11 mouse cellular contexts compared by ENCODE assay signal in genomic region chr4:105291503-105291902, GRCm38 (mm10).
DNase-seq lines count a peak whose midpoint lies in the region; ATAC-seq and TF ChIP-seq lines count a peak whose summit lies in the region.
"Had no signal": no experiment of that assay in that cellular context is flagged by ENCODE, and none has a peak within 500 bp of the region (broad histone marks: within the 10 kb centered on the region; RNA-seq: fewer than 3 reads in every experiment).

No protein-coding gene starts in this region.

- H3K27ac ChIP-seq in kidney, adult 2 months (ENCODE audit: insufficient read depth, low read depth, low read length), result peak overlapping the region; percentile 0; the same call in 1 of the 2 replicates
- peak overlapping the region; percentile 25; the same call in 1 of the 2 replicates for H3K27ac ChIP-seq in midbrain, embryonic 12.5 days (replicated peaks)
- no peak overlapping the region for H3K27ac ChIP-seq in midbrain, postnatal 0 days (ENCODE audit: low read depth, low read length)
- H3K27ac ChIP-seq in embryonic facial prominence, embryonic 10.5 days (replicated peaks), result peak overlapping the region; percentile 70
- H3K27ac ChIP-seq: neural tube, embryonic 13.5 days; stomach, embryonic 15.5 days had no signal

- no peaks in the 10 kb centered on the region for H3K27me3 ChIP-seq in kidney, adult 2 months (replicated peaks; ENCODE audit: control insufficient read depth, insufficient read depth, low read length)
- H3K27me3 ChIP-seq in midbrain, embryonic 12.5 days, result 0 out of 2 replicates have a peak, but pooled peaks cover 6% of the 10 kb centered on the region
- no peaks in the 10 kb centered on the region for H3K27me3 ChIP-seq in midbrain, postnatal 0 days (ENCODE audit: insufficient read depth, low read length)
- 0 out of 2 replicates have a peak, but pooled peaks cover 5% of the 10 kb centered on the region for H3K27me3 ChIP-seq in embryonic facial prominence, embryonic 10.5 days (replicated peaks; ENCODE audit: low read depth, poor library complexity, severe bottlenecking)
- H3K27me3 ChIP-seq: neural tube, embryonic 13.5 days; stomach, embryonic 15.5 days had no signal

- WGBS in kidney, adult 2 months, result 40% methylated on average over 1 of the region's 1 CpGs
- WGBS in midbrain, embryonic 12.5 days, result 0% methylated on average over 1 of the region's 1 CpGs
- WGBS in midbrain, postnatal 0 days, result 11% methylated on average over 1 of the region's 1 CpGs
- WGBS in embryonic facial prominence, embryonic 10.5 days, result 5% methylated on average over 1 of the region's 1 CpGs

- H3K36me3 ChIP-seq in kidney, adult 2 months (ENCODE audit: control insufficient read depth, insufficient read depth, low read length), result no peaks in the 10 kb centered on the region
- H3K36me3 ChIP-seq in midbrain, embryonic 12.5 days, result no peaks in the 10 kb centered on the region
- no peaks in the 10 kb centered on the region for H3K36me3 ChIP-seq in midbrain, postnatal 0 days (ENCODE audit: insufficient read depth, low read length)
- no peaks in the 10 kb centered on the region for H3K36me3 ChIP-seq in embryonic facial prominence, embryonic 10.5 days (replicated peaks)
- H3K36me3 ChIP-seq: neural tube, embryonic 13.5 days; stomach, embryonic 15.5 days had no signal

- H3K4me3 ChIP-seq in kidney, adult 2 months (ENCODE audit: insufficient read depth, low read depth, low read length), result no peak overlapping the region
- H3K4me3 ChIP-seq in midbrain, embryonic 12.5 days, result no peak overlapping the region
- no peak overlapping the region for H3K4me3 ChIP-seq in midbrain, postnatal 0 days (ENCODE audit: low read depth, low read length)
- H3K4me3 ChIP-seq in embryonic facial prominence, embryonic 10.5 days, result no peak overlapping the region
- H3K4me3 ChIP-seq: neural tube, embryonic 13.5 days; stomach, embryonic 15.5 days had no signal

- no peaks in the 10 kb centered on the region for H3K4me1 ChIP-seq in kidney, adult 2 months (ENCODE audit: control insufficient read depth, insufficient read depth, low read length)
- peaks cover 16% of the 10 kb centered on the region for H3K4me1 ChIP-seq in midbrain, embryonic 12.5 days
- no peaks in the 10 kb centered on the region for H3K4me1 ChIP-seq in midbrain, postnatal 0 days (ENCODE audit: insufficient read depth, low read length)
- peaks cover 47% of the 10 kb centered on the region for H3K4me1 ChIP-seq in embryonic facial prominence, embryonic 10.5 days

- no peak overlapping the region for H3K9ac ChIP-seq in midbrain, embryonic 12.5 days (replicated peaks)
- no peak overlapping the region for H3K9ac ChIP-seq in midbrain, postnatal 0 days (replicated peaks; ENCODE audit: low read length, poor library complexity, severe bottlenecking)
- H3K9ac ChIP-seq: neural tube, embryonic 13.5 days; stomach, embryonic 15.5 days had no signal

- no peak overlapping the region for H3K4me2 ChIP-seq in midbrain, embryonic 12.5 days (replicated peaks)
- H3K4me2 ChIP-seq in midbrain, postnatal 0 days (ENCODE audit: low read depth, low read length, poor library complexity, severe bottlenecking), result no peak overlapping the region
- H3K4me2 ChIP-seq: neural tube, embryonic 13.5 days; stomach, embryonic 15.5 days had no signal

- TF ChIP-seq POLR2A in kidney, adult 2 months (IDR thresholded peaks at IDR 0.05; ENCODE audit: low read depth, low read length), result no peak

- no peak for TF ChIP-seq CTCF in kidney, adult 2 months (conservative IDR thresholded peaks at IDR 0.05; ENCODE audit: insufficient read depth, insufficient read length, low read depth, low read length)
- no peak for TF ChIP-seq CTCF in midbrain, postnatal 0 days (IDR thresholded peaks at IDR 0.05)

- H3K9me3 ChIP-seq in midbrain, embryonic 12.5 days, result no peaks in the 10 kb centered on the region
- H3K9me3 ChIP-seq in midbrain, postnatal 0 days (ENCODE audit: low read length), result no peaks in the 10 kb centered on the region
- no peaks in the 10 kb centered on the region for H3K9me3 ChIP-seq in embryonic facial prominence, embryonic 10.5 days
- H3K9me3 ChIP-seq: neural tube, embryonic 13.5 days; stomach, embryonic 15.5 days had no signal

- peak; percentile 45 for DNase-seq in kidney, adult 2 months
- no peak for DNase-seq in kidney, adult 11 months
- DNase-seq in midbrain, postnatal 0 days (ENCODE audit: low spot score), result no peak
- no peak for DNase-seq in embryonic facial prominence, embryonic 10.5 days (ENCODE audit: low spot score)
- peak; percentile 37 for DNase-seq in mesoderm, embryonic 11.5 days (ENCODE audit: low read depth, low spot score)
- no peak for DNase-seq in cerebellum, postnatal 10 days
- DNase-seq: gastrocnemius, postnatal 10 days had no signal

- ATAC-seq in midbrain, embryonic 12.5 days (ENCODE audit: low FRiP score, low read depth), result 0 out of 2 replicates have a peak, but pooled peaks have one; percentile 19
- no peak for ATAC-seq in midbrain, postnatal 0 days (ENCODE audit: low FRiP score)
- ATAC-seq: intestine, postnatal 0 days had no signal

Comparison
In these comparisons a context has a peak if more than half of its experiments do, and no peak if none do; other contexts are left out.
1. DNase-seq: peak in kidney, adult 2 months (single experiment) and mesoderm, embryonic 11.5 days (single experiment); none in kidney, adult 11 months (single experiment), midbrain, postnatal 0 days (single experiment), embryonic facial prominence, embryonic 10.5 days (single experiment) and cerebellum, postnatal 10 days (0 of 2).